Mouse (Mus musculus) urinary bladder, postnatal 14 days (tissue): Measurements from ENCODE around the gene Ssbp2.

Experiments
- DNase-seq: peaks from one replicate; pipeline ENCODE4 v3.0.0; 2021; ENCODE audit warnings: low spot score

Gene Ssbp2

GRCm38 (mm10) chr13:91459896-91460620, at the start of gene Ssbp2:
TSS of gene Ssbp2 (plus strand) at chr13:91460283.
- DNase-seq = no peak

GRCm38 (mm10) chr13:91413752-91414503, 46.2 kb upstream of the Ssbp2 start:
- DNase-seq = no peak

- no peak for DNase-seq
These were observed 44.2 kb upstream of the Ssbp2 start for GRCm38 (mm10) chr13:91415896-91416295.

GRCm38 (mm10) chr13:91416698-91417097, 43.4 kb upstream of the Ssbp2 start:
- DNase-seq = no peak

- DNase-seq = peak; percentile 76
These were observed 38.6 kb upstream of the Ssbp2 start for GRCm38 (mm10) chr13:91421387-91421949.

GRCm38 (mm10) chr13:91430867-91431266, 29.2 kb upstream of the Ssbp2 start:
- DNase-seq = no peak

- DNase-seq = no peak
These were observed 28.4 kb upstream of the Ssbp2 start for GRCm38 (mm10) chr13:91431392-91432355.

GRCm38 (mm10) chr13:91433021-91433420, 27.1 kb upstream of the Ssbp2 start:
- no peak for DNase-seq

GRCm38 (mm10) chr13:91437931-91438330, 22.2 kb upstream of the Ssbp2 start:
- no peak for DNase-seq

GRCm38 (mm10) chr13:91441476-91441875, 18.6 kb upstream of the Ssbp2 start:
- DNase-seq = no peak

GRCm38 (mm10) chr13:91446728-91447127, 13.4 kb upstream of the Ssbp2 start:
- no peak for DNase-seq

- no peak for DNase-seq
These were observed 11.1 kb upstream of the Ssbp2 start for GRCm38 (mm10) chr13:91448936-91449335.

- DNase-seq = no peak
These were observed 8.5 kb upstream of the Ssbp2 start for GRCm38 (mm10) chr13:91451405-91452166.

- no peak for DNase-seq
These were observed 7.8 kb upstream of the Ssbp2 start for GRCm38 (mm10) chr13:91452269-91452668.

GRCm38 (mm10) chr13:91453236-91453635, 6.8 kb upstream of the Ssbp2 start:
- DNase-seq = no peak

- DNase-seq = no peak
These were observed 4.0 kb upstream of the Ssbp2 start for GRCm38 (mm10) chr13:91456041-91456440.

GRCm38 (mm10) chr13:91456735-91457134, 3.3 kb upstream of the Ssbp2 start:
- DNase-seq = no peak

- DNase-seq = no peak
These were observed 2.1 kb upstream of the Ssbp2 start for GRCm38 (mm10) chr13:91457974-91458373.

- no peak for DNase-seq
These were observed 594 bp upstream of the Ssbp2 start for GRCm38 (mm10) chr13:91459489-91459888.

- DNase-seq = peak; percentile 100
These were observed 670 bp downstream of the Ssbp2 start for GRCm38 (mm10) chr13:91460621-91461284.

- no peak for DNase-seq
These were observed 1.2 kb downstream of the Ssbp2 start for GRCm38 (mm10) chr13:91461299-91461698.
